Mouse (Mus musculus) neural tube, embryonic 15.5 days (tissue): ENCODE results near the gene Setx. TPM values are rescaled to one million over a fixed set of nuclear protein-coding genes. Genes with fewer than 3 reads are reported as not detected.
"Not testable (repeated sequence)": the region's sequence is repeated elsewhere in the genome, so short reads cannot be mapped to it uniquely, and the experiment has no call there.

Source experiments
- ATAC-seq: fragments of 200-750 bp; cut with Nextera tagmentation; 2 replicates; pipeline ENCODE4 v1.8.0; 2017; ENCODE audit warnings: mild to moderate bottlenecking, moderate TSS enrichment, moderate library complexity; ENCODE audit not compliant: low FRiP score
- H3K27ac ChIP-seq: fragments of 300-500 bp; sonication (generic); replicated peaks from 2 replicates; pipeline ENCODE4 v1.5.1; 2015; ENCODE audit warnings: mild to moderate bottlenecking, inconsistent platforms
- H3K27me3 ChIP-seq: fragments of 300-500 bp; sonication (generic); replicated peaks from 2 replicates; pipeline ENCODE4 v1.6.1; 2015; ENCODE audit warnings: inconsistent platforms
- H3K36me3 ChIP-seq: fragments of 300-500 bp; sonication (generic); 2 replicates; pipeline ENCODE4 v1.6.1; 2015; ENCODE audit warnings: inconsistent platforms
- H3K4me1 ChIP-seq: fragments of 300-500 bp; sonication (generic); 2 replicates; pipeline ENCODE4 v1.6.1; 2015; ENCODE audit warnings: inconsistent platforms
- H3K4me2 ChIP-seq: fragments of 300-500 bp; sonication (generic); 2 replicates; pipeline ENCODE4 v1.6.1; 2015; ENCODE audit warnings: inconsistent platforms, mild to moderate bottlenecking, moderate library complexity
- H3K4me3 ChIP-seq: fragments of 300-500 bp; sonication (generic); replicated peaks from 2 replicates; pipeline ENCODE4 v1.5.1; 2015; ENCODE audit warnings: mild to moderate bottlenecking, inconsistent platforms
- H3K9ac ChIP-seq: fragments of 300-500 bp; sonication (generic); replicated peaks from 2 replicates; pipeline ENCODE4 v1.6.1; 2015; ENCODE audit warnings: mild to moderate bottlenecking, inconsistent platforms
- H3K9me3 ChIP-seq: fragments of 300-500 bp; sonication (generic); replicated peaks from 2 replicates; pipeline ENCODE4 v1.6.1; 2016; ENCODE audit warnings: inconsistent platforms
- WGBS: fragments of 180-500 bp; shearing (Covaris S2); methylation state at CpG from one replicate; pipeline ENCODE4 v1.1.7; 2015; ENCODE audit warnings: mixed read lengths; 5-methylcytosine and 5-hydroxymethylcytosine counted together
- polyA plus RNA-seq: library from polyadenylated mRNA; unstranded; fragments of >200 nt; fragmentation: Nextera tagmentation; extraction: Ambion mirVana; gene quantifications from 2 replicates; pipeline ENCODE4 v1.2.1, GENCODE M21; 2015

Setx gene
- polyA plus RNA-seq = 10.2 and 11.5 TPM in 2 replicates

- peak within 1 kb of the TSS; percentile 89 for H3K4me3 ChIP-seq
- no peaks in the 10 kb centered on the region for H3K9me3 ChIP-seq
- peak within 1 kb of the TSS; percentile 78 for H3K4me2 ChIP-seq
- no peaks in the 10 kb centered on the region for H3K27me3 ChIP-seq
- ATAC-seq = 0 out of 2 replicates have a peak, but pooled peaks have one; percentile 1
- 63% methylated on average over 14 of the region's 14 CpGs for WGBS
- peaks cover 12% of the 10 kb centered on the region for H3K4me1 ChIP-seq
- peaks cover 5% of the 10 kb centered on the region for H3K36me3 ChIP-seq
- H3K27ac ChIP-seq = peak within 1 kb of the TSS; percentile 94
- peak within 1 kb of the TSS; percentile 84 for H3K9ac ChIP-seq
Observed at GRCm38 (mm10) chr2:29123907-29124569, at the start of gene Setx. Gene Setx, plus strand, starts transcription at chr2:29124181.

GRCm38 (mm10) chr2:29074676-29075075 is 49.3 kb upstream of the Setx start:
- H3K9me3 ChIP-seq = no peaks in the 10 kb centered on the region
- WGBS = 94% methylated on average over 7 of the region's 7 CpGs
- no peak for ATAC-seq
- H3K9ac ChIP-seq = no peak overlapping the region
- peaks cover 71% of the 10 kb centered on the region for H3K36me3 ChIP-seq
- no peaks in the 10 kb centered on the region for H3K27me3 ChIP-seq
- H3K27ac ChIP-seq = no peak overlapping the region
- no peak overlapping the region for H3K4me2 ChIP-seq
- H3K4me3 ChIP-seq = no peak overlapping the region
- no peaks in the 10 kb centered on the region for H3K4me1 ChIP-seq

DNA sequence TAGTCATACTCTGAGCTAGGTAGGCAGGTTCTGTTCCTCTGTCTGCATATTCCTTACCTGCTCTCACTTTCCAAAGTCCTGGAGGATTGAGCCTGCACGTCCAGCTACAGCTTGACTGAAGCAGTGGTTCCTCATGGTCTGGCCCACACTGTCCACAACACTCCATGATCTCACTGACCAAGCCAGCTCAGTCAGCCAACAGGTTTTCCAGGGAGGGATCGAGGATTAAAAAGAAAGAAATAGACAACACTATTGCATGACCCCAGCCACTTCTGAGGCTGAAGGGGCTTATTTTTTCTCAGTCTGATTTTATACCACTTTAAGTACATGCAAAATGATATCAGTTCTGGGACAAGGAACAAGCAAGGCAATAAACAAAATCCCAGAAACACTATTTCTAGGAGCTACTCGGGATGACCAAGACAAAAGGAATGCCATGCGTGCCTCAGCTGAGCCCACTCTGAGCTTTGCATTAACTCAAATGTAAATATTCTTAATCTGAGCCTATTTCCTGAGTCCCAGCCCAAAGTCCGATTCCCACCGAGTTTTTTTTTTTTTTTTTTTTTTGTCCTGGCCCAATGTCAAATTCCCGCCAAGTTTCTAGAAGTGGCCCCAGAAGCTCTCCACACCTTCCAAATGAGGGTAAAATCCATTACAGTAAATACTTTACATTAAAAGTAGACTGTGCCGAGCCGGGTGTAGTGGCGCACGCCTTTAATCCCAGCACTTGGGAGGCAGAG is 48.5 kb upstream of the Setx start:
- Histone ChIP-seq H3K27ac (no peak overlapping the region), H3K4me2 (no peak overlapping the region), H3K9ac (no peak overlapping the region), H3K27me3 (no peaks in the 10 kb centered on the region), H3K36me3 (peaks cover 73% of the 10 kb centered on the region), H3K9me3 (no peaks in the 10 kb centered on the region), H3K4me1 (no peaks in the 10 kb centered on the region), H3K4me3 (no peak overlapping the region)
- 93% methylated on average over 11 of the region's 11 CpGs for WGBS
- no peak for ATAC-seq

DNA sequence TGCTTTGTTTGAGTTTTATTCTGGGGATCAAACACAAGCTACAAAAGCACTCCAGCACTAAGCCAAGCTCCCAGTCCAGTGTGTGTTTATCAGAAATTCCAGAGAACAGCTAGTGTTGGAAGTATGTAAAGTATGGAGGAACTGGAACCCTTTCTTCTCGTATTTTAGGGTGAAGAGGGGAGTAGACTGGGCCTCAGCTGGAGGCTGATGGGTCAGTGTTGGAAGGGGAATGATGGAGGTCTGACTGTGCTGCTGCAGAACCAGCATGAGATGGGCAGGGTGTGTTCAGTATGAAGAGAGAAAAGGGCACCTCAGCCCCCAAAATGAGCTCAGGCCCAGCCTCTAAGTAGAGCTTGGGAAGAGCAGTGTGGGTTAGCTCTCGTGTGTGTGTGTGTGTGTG is 47.8 kb upstream of the Setx start:
- Histone ChIP-seq H3K4me1 (no peaks in the 10 kb centered on the region), H3K9me3 (no peaks in the 10 kb centered on the region), H3K27ac (no peak overlapping the region), H3K4me2 (no peak overlapping the region), H3K4me3 (no peak overlapping the region), H3K27me3 (no peaks in the 10 kb centered on the region), H3K9ac (no peak overlapping the region), H3K36me3 (peaks cover 74% of the 10 kb centered on the region)
- 82% methylated on average over 2 of the region's 2 CpGs for WGBS
- ATAC-seq = no peak

GRCm38 (mm10) chr2:29081965-29082364 is 42.0 kb upstream of the Setx start:
- Histone ChIP-seq H3K9ac (no peak overlapping the region), H3K4me2 (no peak overlapping the region), H3K36me3 (peaks cover 88% of the 10 kb centered on the region), H3K4me3 (no peak overlapping the region), H3K9me3 (no peaks in the 10 kb centered on the region), H3K4me1 (no peaks in the 10 kb centered on the region), H3K27ac (no peak overlapping the region), H3K27me3 (no peaks in the 10 kb centered on the region)
- WGBS = 77% methylated on average over 3 of the region's 3 CpGs
- no peak for ATAC-seq

DNA sequence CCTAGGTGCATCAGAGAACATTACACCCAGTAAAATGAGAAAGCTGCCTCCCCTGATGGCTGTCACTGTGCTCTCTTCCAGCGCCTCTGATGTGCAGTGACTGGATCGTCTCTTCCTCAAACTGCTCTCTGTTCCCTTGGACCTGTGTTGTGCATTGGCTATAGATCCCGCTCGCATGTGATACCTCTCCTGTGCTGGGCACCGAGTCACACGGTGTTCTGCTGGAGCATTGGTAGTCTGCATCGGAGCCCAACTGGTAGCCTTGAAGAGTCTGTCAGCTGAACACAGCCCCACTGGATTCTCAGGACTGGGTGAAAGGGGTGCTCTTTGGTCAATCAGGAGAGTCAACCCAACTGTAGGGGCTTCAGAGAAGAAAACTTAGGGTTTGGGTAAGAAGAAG is 38.0 kb upstream of the Setx start:
- H3K4me1 ChIP-seq = no peaks in the 10 kb centered on the region
- H3K27ac ChIP-seq = no peak overlapping the region
- peaks cover 58% of the 10 kb centered on the region for H3K36me3 ChIP-seq
- H3K27me3 ChIP-seq = no peaks in the 10 kb centered on the region
- H3K4me3 ChIP-seq = no peak overlapping the region
- no peak overlapping the region for H3K4me2 ChIP-seq
- 97% methylated on average over 7 of the region's 7 CpGs for WGBS
- no peak overlapping the region for H3K9ac ChIP-seq
- no peaks in the 10 kb centered on the region for H3K9me3 ChIP-seq
- ATAC-seq = no peak

DNA sequence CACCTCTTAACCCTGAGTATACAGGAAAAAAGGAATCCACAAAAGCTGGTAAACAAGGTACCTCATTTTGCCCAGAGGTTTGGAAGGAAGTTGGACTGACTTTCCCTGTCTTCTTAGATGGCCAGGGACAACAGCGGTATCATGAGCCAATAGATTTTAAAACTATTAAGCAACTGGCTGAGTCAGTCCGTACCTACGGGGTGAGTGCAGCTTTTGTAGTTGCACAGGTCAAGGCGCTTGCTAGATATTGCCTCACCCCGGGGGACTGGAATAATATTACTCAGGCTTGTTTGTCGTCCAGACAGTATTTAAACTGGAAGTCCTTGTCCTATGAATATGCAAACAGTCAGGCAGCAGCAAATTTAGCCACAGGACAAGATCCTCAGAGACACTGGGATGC is 34.7 kb upstream of the Setx start:
- not testable (repeated sequence) for H3K4me1 ChIP-seq, H3K4me3 ChIP-seq, H3K27ac ChIP-seq, H3K27me3 ChIP-seq, H3K9ac ChIP-seq, H3K4me2 ChIP-seq, H3K9me3 ChIP-seq, ATAC-seq
- peaks cover 27% of the 10 kb centered on the region for H3K36me3 ChIP-seq
- 83% methylated on average over 6 of the region's 6 CpGs for WGBS

DNA sequence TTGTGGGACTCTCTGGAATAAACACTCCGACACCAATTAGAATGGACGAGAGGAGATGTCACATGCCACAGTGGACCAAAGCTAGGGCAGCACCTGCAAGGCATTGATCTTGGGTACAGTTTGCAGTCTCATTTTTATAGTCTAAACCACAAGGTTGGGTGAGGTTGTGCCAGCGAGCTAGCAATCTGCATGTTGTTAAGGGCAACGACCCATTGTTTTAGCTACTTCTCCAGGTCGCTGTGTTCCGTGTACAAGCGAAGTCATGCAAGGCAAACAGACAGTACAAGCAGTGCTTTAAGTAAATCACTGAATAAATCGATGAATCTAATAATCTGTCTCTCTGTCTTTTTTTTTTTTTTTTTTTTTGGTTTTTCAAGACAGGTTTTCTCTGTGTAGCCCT is 28.3 kb upstream of the Setx start:
- Histone ChIP-seq H3K4me1 (no peaks in the 10 kb centered on the region), H3K4me3 (no peak overlapping the region), H3K9ac (no peak overlapping the region), H3K27me3 (no peaks in the 10 kb centered on the region), H3K4me2 (no peak overlapping the region), H3K36me3 (no peaks in the 10 kb centered on the region), H3K27ac (no peak overlapping the region), H3K9me3 (no peaks in the 10 kb centered on the region)
- WGBS = 87% methylated on average over 8 of the region's 8 CpGs
- no peak for ATAC-seq

DNA sequence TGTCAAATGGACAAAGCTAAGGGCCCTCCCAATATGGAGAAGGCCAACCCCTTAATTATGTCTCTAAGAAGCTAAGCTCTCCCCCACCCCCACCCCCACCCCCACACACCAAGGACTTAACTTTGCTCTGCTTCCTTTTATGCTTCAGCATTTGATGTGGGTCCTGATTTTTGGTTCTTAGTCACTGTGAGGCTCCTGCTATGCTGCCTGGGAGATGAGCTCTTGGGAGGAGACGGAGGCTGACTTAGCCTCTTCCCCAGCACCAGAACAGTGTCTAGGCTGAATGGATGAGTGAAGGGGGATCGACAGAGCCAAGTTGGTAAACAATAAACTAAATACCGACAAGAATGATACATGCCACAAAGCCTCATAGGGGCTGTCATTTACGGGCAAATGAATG is 27.2 kb upstream of the Setx start:
- WGBS = 69% methylated on average over 4 of the region's 4 CpGs
- Histone ChIP-seq H3K4me3 (no peak overlapping the region), H3K4me2 (no peak overlapping the region), H3K9me3 (no peaks in the 10 kb centered on the region), H3K4me1 (no peaks in the 10 kb centered on the region), H3K9ac (no peak overlapping the region), H3K27me3 (no peaks in the 10 kb centered on the region), H3K36me3 (no peaks in the 10 kb centered on the region), H3K27ac (no peak overlapping the region)
- ATAC-seq = no peak

- no peaks in the 10 kb centered on the region for H3K27me3 ChIP-seq
- H3K4me2 ChIP-seq = no peak overlapping the region
- no peaks in the 10 kb centered on the region for H3K9me3 ChIP-seq
- H3K9ac ChIP-seq = no peak overlapping the region
- 82% methylated on average over 3 of the region's 3 CpGs for WGBS
- no peak for ATAC-seq
- H3K36me3 ChIP-seq = no peaks in the 10 kb centered on the region
- H3K4me1 ChIP-seq = no peaks in the 10 kb centered on the region
- H3K27ac ChIP-seq = no peak overlapping the region
- no peak overlapping the region for H3K4me3 ChIP-seq
Observed at GRCm38 (mm10) chr2:29097465-29097864, 26.5 kb upstream of the Setx start.

- over 99% methylated on average over 5 of the region's 5 CpGs for WGBS
- not testable (repeated sequence) for H3K36me3 ChIP-seq, H3K27ac ChIP-seq, H3K4me2 ChIP-seq, H3K4me1 ChIP-seq, H3K4me3 ChIP-seq, ATAC-seq, H3K9ac ChIP-seq, H3K9me3 ChIP-seq, H3K27me3 ChIP-seq
Observed at GRCm38 (mm10) chr2:29097955-29098354, 26.0 kb upstream of the Setx start.

DNA sequence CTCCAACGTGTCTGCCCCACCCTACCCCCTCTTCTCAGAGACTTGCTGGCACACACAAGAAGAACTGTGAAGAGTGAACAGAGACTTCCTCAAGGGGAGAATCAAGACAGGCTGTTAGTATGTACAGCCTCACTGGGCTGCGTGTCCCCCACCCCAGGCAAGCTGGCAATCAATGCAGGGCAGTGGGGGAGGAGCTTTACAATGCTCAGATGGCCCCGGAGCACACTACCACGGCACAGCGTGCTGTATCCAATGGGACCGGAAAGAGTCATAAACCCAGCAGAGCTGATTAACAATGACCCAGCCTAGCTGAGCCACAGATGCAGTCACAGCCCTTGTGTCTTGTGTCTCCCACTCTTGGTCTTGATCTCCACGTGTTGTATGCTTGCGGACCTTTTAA is 25.2 kb upstream of the Setx start:
- 30% methylated on average over 8 of the region's 8 CpGs for WGBS
- H3K36me3 ChIP-seq = no peaks in the 10 kb centered on the region
- H3K27me3 ChIP-seq = no peaks in the 10 kb centered on the region
- no peak for ATAC-seq
- no peak overlapping the region for H3K4me2 ChIP-seq
- no peaks in the 10 kb centered on the region for H3K9me3 ChIP-seq
- no peak overlapping the region for H3K4me3 ChIP-seq
- no peak overlapping the region for H3K9ac ChIP-seq
- H3K4me1 ChIP-seq = no peaks in the 10 kb centered on the region
- H3K27ac ChIP-seq = no peak overlapping the region
